Mouse (Mus musculus): ENCODE results near the gene Pde1c. TPM values are rescaled to one million over a fixed set of nuclear protein-coding genes. Genes with fewer than 3 reads are reported as not detected.
A peak's percentile ranks its signal among the peaks of the same experiment; 100 is the strongest.

Pde1c gene
- polyA plus RNA-seq, 1 experiment from 2014 or later, result 9.9 TPM

GRCm38 (mm10) chr6:56360086-56360485 is 208.8 kb downstream of the Pde1c start:
- no peaks in the 10 kb centered on the region for H3K27me3 ChIP-seq (replicated peaks)
- H3K4me3 ChIP-seq, result 0 out of 2 replicates have a peak overlapping the region, but pooled peaks have one; percentile 54
- peak overlapping the region; percentile 93 for H3K4me2 ChIP-seq
- H3K36me3 ChIP-seq (replicated peaks), result no peaks in the 10 kb centered on the region
- no peak overlapping the region for H3K27ac ChIP-seq
- no peak for ATAC-seq (replicated peaks)
- no peaks in the 10 kb centered on the region for H3K9me3 ChIP-seq
- no peak overlapping the region for H3K9ac ChIP-seq
- peaks cover 23% of the 10 kb centered on the region for H3K4me1 ChIP-seq
- WGBS, result 69% methylated on average over 6 of the region's 6 CpGs

GRCm38 (mm10) chr6:56359126-56359525 is 209.8 kb downstream of the Pde1c start:
- Histone ChIP-seq H3K27ac (no peak overlapping the region), H3K9me3 (no peaks in the 10 kb centered on the region), H3K4me1 (peaks cover 23% of the 10 kb centered on the region), H3K4me2 (peak overlapping the region; percentile 14; the same call in 1 of the 2 replicates), H3K27me3 (replicated peaks) (no peaks in the 10 kb centered on the region), H3K36me3 (replicated peaks) (no peaks in the 10 kb centered on the region), H3K4me3 (no peak overlapping the region), H3K9ac (no peak overlapping the region)
- 85% methylated on average over 3 of the region's 3 CpGs for WGBS
- no peak for ATAC-seq (replicated peaks)

DNA sequence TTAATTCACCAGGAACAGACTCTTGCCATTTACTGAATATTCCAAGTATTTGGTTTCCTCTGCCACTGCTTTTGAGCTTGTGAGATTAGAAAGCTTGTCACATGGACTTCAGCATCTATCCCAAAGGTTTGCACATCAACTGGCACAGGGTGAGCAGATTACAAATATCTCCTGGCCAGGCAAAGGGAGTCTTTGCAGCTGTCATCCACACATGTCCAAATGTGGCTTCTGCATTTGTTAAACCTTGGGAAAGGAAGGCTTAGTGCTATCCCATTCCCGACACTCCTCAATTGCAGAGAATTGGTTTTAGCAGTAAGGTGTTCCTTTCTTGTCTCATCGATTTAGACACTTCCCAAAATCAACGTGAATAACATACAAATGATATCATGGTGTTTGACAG is 221.7 kb downstream of the Pde1c start:
- no peaks in the 10 kb centered on the region for H3K9me3 ChIP-seq
- H3K27me3 ChIP-seq (replicated peaks), result no peaks in the 10 kb centered on the region
- 83% methylated on average over 3 of the region's 3 CpGs for WGBS
- no peak overlapping the region for H3K9ac ChIP-seq
- no peak for ATAC-seq (replicated peaks)
- no peak overlapping the region for H3K4me3 ChIP-seq
- H3K27ac ChIP-seq, result no peak overlapping the region
- no peaks in the 10 kb centered on the region for H3K36me3 ChIP-seq (replicated peaks)
- H3K4me2 ChIP-seq, result no peak overlapping the region
- H3K4me1 ChIP-seq, result no peaks in the 10 kb centered on the region

GRCm38 (mm10) chr6:56345082-56345481 is 223.8 kb downstream of the Pde1c start:
- 77% methylated on average over 4 of the region's 4 CpGs for WGBS

DNA sequence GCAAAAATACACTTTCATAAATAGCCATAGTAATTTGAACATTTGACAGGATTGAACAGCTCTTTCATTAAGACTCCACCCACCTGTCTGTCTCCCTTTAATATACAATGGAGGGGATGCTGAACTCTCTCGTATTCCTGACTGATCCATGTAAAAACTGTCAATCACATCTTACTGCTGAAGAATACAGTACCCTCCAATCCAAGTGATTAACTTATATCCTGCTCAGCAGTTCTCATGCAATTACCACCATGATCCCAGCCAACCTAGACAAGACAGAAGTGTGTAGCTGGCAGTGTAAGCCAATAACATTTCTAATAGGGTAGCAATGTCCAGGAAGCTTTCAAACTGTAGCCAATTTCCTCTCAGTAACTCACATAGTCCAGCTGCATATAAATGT is 226.9 kb downstream of the Pde1c start:
- Histone ChIP-seq H3K4me2 (no peak overlapping the region), H3K4me1 (no peaks in the 10 kb centered on the region), H3K9me3 (no peaks in the 10 kb centered on the region), H3K27ac (no peak overlapping the region), H3K27me3 (replicated peaks) (no peaks in the 10 kb centered on the region), H3K36me3 (replicated peaks) (no peaks in the 10 kb centered on the region), H3K4me3 (no peak overlapping the region), H3K9ac (no peak overlapping the region)
- ATAC-seq (replicated peaks), result no peak
- WGBS, result 39% methylated on average over 1 of the region's 1 CpGs

More at GRCm38 (mm10) chr6:56345082-56345481, 223.8 kb downstream of the Pde1c start:
- Histone ChIP-seq H3K27me3 (replicated peaks) (no peaks in the 10 kb centered on the region), H3K4me3 (no peak overlapping the region), H3K9me3 (no peaks in the 10 kb centered on the region), H3K4me1 (no peaks in the 10 kb centered on the region), H3K27ac (no peak overlapping the region), H3K9ac (no peak overlapping the region), H3K36me3 (replicated peaks) (no peaks in the 10 kb centered on the region), H3K4me2 (no peak overlapping the region)
- ATAC-seq (replicated peaks), result no peak

DNA sequence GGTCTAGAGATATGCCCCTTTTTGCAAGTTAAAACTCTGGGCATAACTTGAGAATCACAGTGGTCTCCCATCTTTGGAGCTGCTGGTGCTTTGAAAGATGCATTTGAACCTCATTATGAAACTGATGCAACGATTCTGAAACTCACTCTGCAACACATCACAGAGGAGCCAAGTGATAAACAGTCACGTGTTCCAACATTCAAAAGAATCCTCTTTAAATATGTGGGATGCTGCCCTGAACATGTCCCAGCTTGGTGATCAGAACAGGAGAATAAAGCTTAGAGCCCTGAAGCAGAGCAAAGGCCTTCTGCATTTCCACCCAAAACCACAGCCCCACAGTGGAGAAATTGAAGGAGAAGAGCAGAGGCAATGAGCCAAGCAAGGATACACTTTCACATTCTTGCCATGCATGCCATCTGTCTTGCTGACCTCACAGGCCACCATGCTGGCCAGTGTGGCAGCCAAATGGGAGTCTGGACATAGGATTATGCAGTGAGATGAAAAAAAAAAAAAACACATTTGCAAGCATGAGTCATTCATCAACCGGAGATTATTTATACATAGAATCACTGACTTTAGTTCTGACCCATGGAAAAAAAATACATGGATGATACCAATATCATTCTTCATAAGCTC is 233.0 kb downstream of the Pde1c start:
- no peak overlapping the region for H3K4me2 ChIP-seq
- no peak overlapping the region for H3K9ac ChIP-seq
- 91% methylated on average over 3 of the region's 3 CpGs for WGBS
- no peak overlapping the region for H3K4me3 ChIP-seq
- H3K27ac ChIP-seq, result no peak overlapping the region
- no peaks in the 10 kb centered on the region for H3K27me3 ChIP-seq (replicated peaks)
- ATAC-seq (replicated peaks), result no peak
- H3K4me1 ChIP-seq, result no peaks in the 10 kb centered on the region
- no peaks in the 10 kb centered on the region for H3K9me3 ChIP-seq
- no peaks in the 10 kb centered on the region for H3K36me3 ChIP-seq (replicated peaks)

- H3K27ac ChIP-seq, result no peak overlapping the region
- H3K27me3 ChIP-seq (replicated peaks), result no peaks in the 10 kb centered on the region
- H3K36me3 ChIP-seq (replicated peaks), result no peaks in the 10 kb centered on the region
- H3K9ac ChIP-seq, result no peak overlapping the region
- peak; percentile 50; the same call in 1 of the 2 replicates for ATAC-seq (replicated peaks)
- 0 out of 2 replicates have a peak, but pooled peaks cover 3% of the 10 kb centered on the region for H3K4me1 ChIP-seq
- no peaks in the 10 kb centered on the region for H3K9me3 ChIP-seq
- no peak overlapping the region for H3K4me2 ChIP-seq
- 68% methylated on average over 4 of the region's 4 CpGs for WGBS
- no peak overlapping the region for H3K4me3 ChIP-seq
Measured at GRCm38 (mm10) chr6:56332149-56332548, 236.8 kb downstream of the Pde1c start.

GRCm38 (mm10) chr6:56331432-56331831 is 237.5 kb downstream of the Pde1c start:
- ATAC-seq (replicated peaks), result no peak
- WGBS, result 87% methylated on average over 6 of the region's 6 CpGs
- no peak overlapping the region for H3K4me2 ChIP-seq
- no peak overlapping the region for H3K9ac ChIP-seq
- H3K4me1 ChIP-seq, result 0 out of 2 replicates have a peak, but pooled peaks cover 3% of the 10 kb centered on the region
- H3K4me3 ChIP-seq, result no peak overlapping the region
- no peaks in the 10 kb centered on the region for H3K9me3 ChIP-seq
- H3K27ac ChIP-seq, result no peak overlapping the region
- no peaks in the 10 kb centered on the region for H3K36me3 ChIP-seq (replicated peaks)
- no peaks in the 10 kb centered on the region for H3K27me3 ChIP-seq (replicated peaks)

- no peaks in the 10 kb centered on the region for H3K9me3 ChIP-seq
- H3K4me1 ChIP-seq, result 0 out of 2 replicates have a peak, but pooled peaks cover 3% of the 10 kb centered on the region
- no peak overlapping the region for H3K9ac ChIP-seq
- 23% methylated on average over 1 of the region's 1 CpGs for WGBS
- no peak overlapping the region for H3K27ac ChIP-seq
- no peaks in the 10 kb centered on the region for H3K36me3 ChIP-seq (replicated peaks)
- H3K4me2 ChIP-seq, result no peak overlapping the region
- no peak for ATAC-seq (replicated peaks)
- no peak overlapping the region for H3K4me3 ChIP-seq
- H3K27me3 ChIP-seq (replicated peaks), result no peaks in the 10 kb centered on the region
Measured at GRCm38 (mm10) chr6:56328103-56328502, 240.8 kb downstream of the Pde1c start.

DNA sequence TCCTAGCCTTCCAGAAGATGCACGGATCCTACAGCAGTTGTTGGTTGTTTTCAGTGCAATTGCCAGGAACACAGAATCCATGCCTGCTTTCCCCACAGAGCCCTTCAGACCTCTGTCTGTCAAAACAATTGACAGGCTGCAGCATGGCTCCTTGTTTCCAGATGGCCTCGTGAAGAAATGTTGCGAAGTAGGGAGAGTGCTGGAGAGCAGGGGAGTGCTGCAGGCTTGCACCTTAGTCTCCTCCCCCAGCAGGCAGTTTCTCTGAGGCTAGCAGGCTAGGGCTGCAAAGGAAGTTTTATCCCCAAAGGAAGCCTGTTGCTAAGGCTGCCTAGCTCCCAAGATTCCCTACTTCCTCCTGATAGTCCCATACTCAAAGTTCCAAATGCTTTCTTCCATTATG is 246.1 kb downstream of the Pde1c start:
- no peak for ATAC-seq (replicated peaks)
- H3K27me3 ChIP-seq (replicated peaks), result no peaks in the 10 kb centered on the region
- no peaks in the 10 kb centered on the region for H3K9me3 ChIP-seq
- H3K4me1 ChIP-seq, result no peaks in the 10 kb centered on the region
- WGBS, result 15% methylated on average over 3 of the region's 3 CpGs
- no peak overlapping the region for H3K4me3 ChIP-seq
- no peak overlapping the region for H3K27ac ChIP-seq
- H3K36me3 ChIP-seq (replicated peaks), result no peaks in the 10 kb centered on the region
- no peak overlapping the region for H3K4me2 ChIP-seq
- no peak overlapping the region for H3K9ac ChIP-seq

GRCm38 (mm10) chr6:56310318-56310717 is 258.6 kb downstream of the Pde1c start:
- H3K4me2 ChIP-seq, result no peak overlapping the region
- no peaks in the 10 kb centered on the region for H3K4me1 ChIP-seq
- H3K27me3 ChIP-seq (replicated peaks), result no peaks in the 10 kb centered on the region
- no peak for ATAC-seq (replicated peaks)
- no peaks in the 10 kb centered on the region for H3K9me3 ChIP-seq
- H3K36me3 ChIP-seq (replicated peaks), result no peaks in the 10 kb centered on the region
- H3K27ac ChIP-seq, result no peak overlapping the region
- H3K4me3 ChIP-seq, result no peak overlapping the region
- no peak overlapping the region for H3K9ac ChIP-seq

DNA sequence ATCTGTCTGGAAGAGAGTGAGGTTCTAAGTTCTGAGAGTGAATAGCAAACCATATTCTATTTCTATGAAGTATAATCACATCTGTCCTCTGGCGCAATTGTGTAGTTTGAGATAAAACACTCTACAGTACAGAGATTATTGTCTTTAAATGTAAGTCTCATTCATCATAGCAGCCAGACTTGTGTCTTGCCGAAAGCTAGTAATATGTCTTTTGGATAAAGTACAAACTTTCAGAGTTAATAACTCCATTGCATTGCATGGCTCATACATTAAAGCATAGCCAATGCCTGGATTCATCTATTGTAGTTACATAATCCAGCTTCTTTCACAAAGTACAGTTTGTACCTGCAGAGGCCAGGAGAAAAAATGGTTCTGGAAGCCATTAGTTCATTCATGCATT is 262.8 kb downstream of the Pde1c start:
- no peak overlapping the region for H3K9ac ChIP-seq
- H3K4me1 ChIP-seq, result no peaks in the 10 kb centered on the region
- 98% methylated on average over 2 of the region's 2 CpGs for WGBS
- ATAC-seq (replicated peaks), result no peak
- no peak overlapping the region for H3K4me3 ChIP-seq
- no peak overlapping the region for H3K27ac ChIP-seq
- no peaks in the 10 kb centered on the region for H3K36me3 ChIP-seq (replicated peaks)
- H3K9me3 ChIP-seq, result no peaks in the 10 kb centered on the region
- H3K27me3 ChIP-seq (replicated peaks), result no peaks in the 10 kb centered on the region
- no peak overlapping the region for H3K4me2 ChIP-seq

GRCm38 (mm10) chr6:56292176-56292575 is 276.7 kb downstream of the Pde1c start:
- ATAC-seq (replicated peaks), result no peak
- no peaks in the 10 kb centered on the region for H3K36me3 ChIP-seq (replicated peaks)
- H3K4me1 ChIP-seq, result no peaks in the 10 kb centered on the region
- 63% methylated on average over 1 of the region's 1 CpGs for WGBS
- H3K27me3 ChIP-seq (replicated peaks), result no peaks in the 10 kb centered on the region
- H3K9me3 ChIP-seq, result no peaks in the 10 kb centered on the region
- H3K27ac ChIP-seq, result no peak overlapping the region
- no peak overlapping the region for H3K4me2 ChIP-seq
- H3K4me3 ChIP-seq, result no peak overlapping the region
- no peak overlapping the region for H3K9ac ChIP-seq

Measured in midbrain, embryonic 15.5 days (tissue).